Mouse (Mus musculus) bone marrow, adult 2 months (tissue): Measurements from ENCODE around the gene Rsf1. TPM values are rescaled to one million over a fixed set of nuclear protein-coding genes. Genes with fewer than 3 reads are reported as not detected.

Source experiments
- H3K27ac ChIP-seq: fragments of 200-500 bp; 2 replicates; pipeline ENCODE4 v1.5.1; 2012; ENCODE audit warnings: low read depth, mild to moderate bottlenecking, control low read depth, inconsistent platforms, low read length; ENCODE audit not compliant: control insufficient read depth, poor library complexity, insufficient read depth
- H3K4me1 ChIP-seq: fragments of 200-500 bp; 2 replicates; pipeline ENCODE4 v1.6.1; 2011; ENCODE audit warnings: low read length; ENCODE audit not compliant: control insufficient read depth, insufficient read depth
- H3K4me3 ChIP-seq: fragments of 200-500 bp; replicated peaks from 2 replicates; pipeline ENCODE3; 2011; ENCODE audit warnings: mild to moderate bottlenecking, low read depth, low read length, control low read depth; ENCODE audit not compliant: control insufficient read depth
- CTCF ChIP-seq: fragments of 200-500 bp; IDR thresholded peaks from 2 replicates; pipeline ENCODE4 v1.5.1; 2011; ENCODE audit warnings: low read length, control low read depth; ENCODE audit not compliant: control insufficient read depth, insufficient read depth
- POLR2A ChIP-seq: fragments of 200-500 bp; IDR thresholded peaks from 2 replicates; pipeline ENCODE4 v1.6.1; 2011; ENCODE audit warnings: low read depth, mild to moderate bottlenecking, control low read depth, low read length, borderline replicate concordance; ENCODE audit not compliant: control insufficient read depth
- WGBS: fragments of 180-500 bp; shearing (Covaris S2); methylation state at CpG from one replicate; pipeline ENCODE4 v1.1.7; 2018; 5-methylcytosine and 5-hydroxymethylcytosine counted together
- polyA plus RNA-seq: library from polyadenylated mRNA; stranded (reverse); fragments of >200 nt; gene quantifications from 2 replicates; pipeline ENCODE4 v1.2.4, GENCODE M21; 2011; ENCODE audit warnings: low replicate concordance; ENCODE audit not compliant: missing spikeins, insufficient read depth, insufficient read length

Rsf1 gene
- polyA plus RNA-seq, 1 experiment = 14.2 TPM

DNA sequence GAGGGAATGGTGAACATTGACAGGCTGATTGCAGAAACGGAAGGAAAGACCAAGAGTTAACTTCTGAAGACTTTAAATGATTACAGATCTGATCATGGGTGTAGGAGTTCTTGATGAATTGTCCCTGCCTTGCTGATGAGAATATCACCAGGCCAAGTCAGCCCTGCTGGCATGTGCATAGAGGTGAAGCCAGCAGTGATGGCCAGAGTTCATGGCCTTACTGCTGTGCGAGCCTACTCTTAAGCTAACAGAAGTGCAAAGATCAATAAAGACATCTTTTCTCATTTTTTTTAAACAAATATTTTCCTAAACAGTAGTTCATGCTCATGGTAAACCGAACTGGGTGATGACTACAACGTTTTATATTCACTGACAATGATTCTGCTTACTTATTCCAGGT is 71.0 kb downstream of the Rsf1 start:
- 87% methylated on average over 4 of the region's 4 CpGs for WGBS
- no peak overlapping the region for H3K27ac ChIP-seq

DNA sequence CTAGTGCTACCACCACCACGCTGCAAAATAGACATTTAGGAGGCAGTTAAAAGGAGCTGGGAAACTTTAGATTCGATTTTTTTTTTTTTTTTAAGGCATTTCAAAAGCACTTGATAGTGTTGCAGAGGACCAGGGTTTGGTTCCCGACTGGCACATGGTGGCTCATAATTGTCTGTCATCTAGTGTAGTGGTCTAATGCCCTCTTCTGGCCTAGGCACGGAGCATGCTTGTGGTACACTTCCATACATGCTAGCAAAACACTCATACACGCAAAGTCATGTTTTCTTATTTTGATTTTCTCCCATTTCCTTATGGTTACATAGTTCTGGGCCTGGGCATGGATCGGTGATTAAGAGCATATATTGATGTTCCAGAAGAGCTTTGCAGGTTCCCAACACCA is 76.5 kb downstream of the Rsf1 start:
- H3K4me1 ChIP-seq = no peaks in the 10 kb centered on the region
- no peak overlapping the region for H3K4me3 ChIP-seq
- no peak overlapping the region for H3K27ac ChIP-seq
- TF ChIP-seq CTCF (peak; percentile 19; the same call in 1 of the 2 replicates), POLR2A (no peak)
- WGBS = 82% methylated on average over 6 of the region's 6 CpGs

More for the DNA sequence above, 71.0 kb downstream of the Rsf1 start:
- no peak for TF ChIP-seq CTCF
- TF ChIP-seq POLR2A = no peak
- Histone ChIP-seq H3K4me3 (no peak overlapping the region), H3K4me1 (no peaks in the 10 kb centered on the region)

DNA sequence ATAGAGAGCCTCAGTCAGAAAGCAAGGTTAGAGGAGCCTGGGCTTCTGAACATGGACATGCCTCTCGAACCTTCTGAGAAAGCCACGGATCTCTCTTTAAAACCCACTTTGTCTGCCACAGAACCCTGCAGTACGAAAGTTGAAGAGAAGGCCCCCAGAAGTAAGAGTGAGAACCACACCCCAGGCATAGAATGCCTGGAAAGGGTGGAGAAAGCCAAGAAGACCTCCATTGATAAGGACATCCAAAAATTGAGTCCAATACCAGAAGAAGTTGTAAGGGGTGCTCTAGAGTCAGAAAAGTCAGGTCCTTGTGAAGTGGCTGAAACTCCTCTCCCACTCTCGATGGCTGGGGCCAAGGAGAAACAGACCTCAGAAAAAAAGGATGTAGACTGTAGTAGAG is 81.9 kb downstream of the Rsf1 start:
- Histone ChIP-seq H3K4me1 (no peaks in the 10 kb centered on the region), H3K27ac (no peak overlapping the region), H3K4me3 (no peak overlapping the region)
- no peak for TF ChIP-seq POLR2A
- no peak for TF ChIP-seq CTCF
- WGBS = 90% methylated on average over 4 of the region's 4 CpGs

DNA sequence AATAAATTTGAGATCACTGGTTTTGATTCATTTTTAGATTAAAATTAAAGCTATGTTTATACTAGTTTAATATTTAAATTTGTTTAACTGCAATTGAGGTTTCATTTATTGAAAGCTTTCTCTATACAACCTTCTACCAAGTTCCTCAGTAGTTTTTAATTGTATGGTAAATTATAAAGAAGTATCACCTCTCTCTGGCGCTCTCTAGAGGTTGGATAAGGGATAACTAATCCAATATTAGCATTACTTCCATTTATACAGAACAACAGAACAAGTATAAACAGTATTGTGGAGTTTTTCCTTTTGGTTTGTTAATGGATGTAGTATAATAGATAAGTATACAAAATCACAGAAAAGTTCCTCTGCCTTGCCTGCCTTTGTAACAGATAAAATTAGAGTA is 99.5 kb downstream of the Rsf1 start:
- H3K27ac ChIP-seq = no peak overlapping the region
- WGBS = 9% methylated on average over 1 of the region's 1 CpGs
- TF ChIP-seq CTCF (no peak), POLR2A (no peak)
- no peaks in the 10 kb centered on the region for H3K4me1 ChIP-seq
- H3K4me3 ChIP-seq = no peak overlapping the region

DNA sequence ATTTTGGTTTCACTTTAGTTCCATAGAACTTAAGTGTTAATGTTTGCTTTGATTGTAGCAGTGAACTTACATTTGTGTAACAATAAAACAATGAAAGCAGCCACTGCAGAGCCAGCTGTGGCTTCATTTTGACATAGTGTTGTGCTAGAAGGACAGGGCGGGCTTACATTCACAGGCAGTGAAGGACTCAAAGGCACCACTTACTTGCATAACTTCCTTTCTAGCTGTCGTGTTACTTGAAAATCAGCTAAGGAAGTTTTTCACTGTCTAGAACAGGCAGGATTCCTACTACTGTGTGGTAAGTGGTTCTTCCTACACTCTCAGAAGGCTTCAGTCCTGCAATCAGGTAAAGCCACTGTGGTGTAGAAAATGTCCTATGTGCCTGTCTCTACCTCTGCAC is 108.1 kb downstream of the Rsf1 start:
- TF ChIP-seq POLR2A (no peak), CTCF (no peak)
- 21% methylated on average over 2 of the region's 2 CpGs for WGBS
- H3K4me3 ChIP-seq = no peak overlapping the region

DNA sequence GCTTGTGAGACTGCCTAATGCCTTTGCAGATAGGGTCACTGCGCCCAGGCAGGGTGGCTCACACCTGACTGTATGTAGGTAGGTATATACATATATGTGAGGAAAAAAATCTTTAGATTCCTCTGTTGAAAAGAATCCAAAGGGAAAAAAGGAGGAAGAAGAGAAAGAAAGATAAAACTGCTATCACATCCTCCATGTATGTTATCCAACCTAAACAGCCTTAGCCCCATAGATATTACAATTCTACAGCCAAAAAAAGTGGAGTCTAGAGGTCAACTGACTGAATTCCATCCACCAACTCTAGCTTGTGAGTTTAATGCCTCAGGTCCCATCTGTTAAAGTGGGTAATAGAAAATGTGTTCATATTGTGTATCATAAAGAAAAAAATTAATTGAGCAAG is 115.8 kb downstream of the Rsf1 start:
- H3K27ac ChIP-seq = no peak overlapping the region
- WGBS = 94% methylated on average over 1 of the region's 1 CpGs
- peaks cover 2% of the 10 kb centered on the region; the same call in 1 of the 2 replicates for H3K4me1 ChIP-seq
- TF ChIP-seq POLR2A = no peak
- no peak for TF ChIP-seq CTCF
- H3K4me3 ChIP-seq = no peak overlapping the region

More for the DNA sequence above, 108.1 kb downstream of the Rsf1 start:
- Histone ChIP-seq H3K27ac (no peak overlapping the region), H3K4me1 (peaks cover 1% of the 10 kb centered on the region; the same call in 1 of the 2 replicates)

DNA sequence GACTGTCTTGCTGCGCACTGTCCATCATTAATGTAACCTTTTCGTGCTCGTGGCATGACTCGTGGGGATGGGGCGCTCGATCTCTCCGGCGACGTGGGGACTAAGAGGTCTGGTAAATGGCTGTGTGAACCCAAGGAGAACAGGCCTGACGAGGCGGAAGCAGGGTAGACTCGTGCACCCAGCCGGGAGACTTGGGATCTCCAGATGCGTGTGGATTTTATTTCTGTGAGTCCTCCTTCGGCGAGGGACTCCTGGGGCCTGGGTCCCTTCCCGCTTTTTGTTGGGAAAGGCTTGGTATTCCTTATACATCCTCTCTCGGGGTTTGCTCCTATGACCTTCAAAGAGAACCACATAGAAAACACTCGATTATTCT is 116.4 kb downstream of the Rsf1 start:
- Histone ChIP-seq H3K4me1 (peaks cover 2% of the 10 kb centered on the region; the same call in 1 of the 2 replicates), H3K27ac (no peak overlapping the region), H3K4me3 (peak overlapping the region; percentile 49)
- TF ChIP-seq CTCF = no peak
- TF ChIP-seq POLR2A = no peak
- 45% methylated on average over 19 of the region's 19 CpGs for WGBS

DNA sequence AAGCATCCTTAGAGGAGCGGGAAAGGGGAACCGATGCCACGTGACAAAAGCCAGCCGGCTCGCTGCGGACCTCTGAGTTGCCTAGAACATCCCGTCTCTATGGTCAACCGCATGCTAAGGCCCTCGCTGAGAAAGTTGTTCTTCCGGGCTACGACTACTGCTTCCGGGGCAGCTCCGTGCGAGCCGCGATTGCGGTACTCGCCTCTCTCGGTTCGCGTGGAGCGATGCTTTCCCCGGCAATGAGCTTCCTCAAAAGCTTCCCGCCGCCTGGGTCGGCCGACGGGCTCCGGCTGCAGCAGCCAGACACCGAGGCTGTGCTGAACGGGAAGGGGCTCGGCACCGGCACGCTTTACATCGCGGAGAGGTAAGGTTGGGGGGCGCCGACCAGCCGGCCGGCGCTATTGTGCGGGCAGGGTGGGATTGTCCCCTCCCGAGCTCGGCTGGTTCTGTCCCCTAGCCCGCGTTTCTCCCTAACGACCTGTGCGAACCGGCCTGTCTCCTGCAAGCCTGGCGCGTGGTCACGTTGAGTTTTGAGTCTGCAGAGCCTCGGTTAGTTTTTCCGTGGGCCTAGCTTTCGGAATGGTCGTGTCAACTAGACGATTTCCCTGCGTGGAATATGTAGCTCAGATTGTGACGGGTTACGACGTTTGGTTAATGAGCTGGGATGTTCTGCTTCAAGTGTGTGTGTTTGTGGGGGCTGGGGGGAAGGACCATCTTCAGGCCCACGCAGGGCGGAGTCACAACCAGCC is 117.0 kb downstream of the Rsf1 start, which contains the start of gene Clns1a:
TSS of gene Clns1a (plus strand) at position 129 of the 749 bp plus-strand sequence.
- peak within 1 kb of the TSS; percentile 77 for H3K4me3 ChIP-seq
- H3K27ac ChIP-seq = peak within 1 kb of the TSS; percentile 48
- TF ChIP-seq CTCF (no peak), POLR2A (no peak; the same call in 1 of the 2 replicates)
- peaks cover 2% of the 10 kb centered on the region; the same call in 1 of the 2 replicates for H3K4me1 ChIP-seq
- under 1% methylated on average over 63 of the region's 63 CpGs for WGBS

DNA sequence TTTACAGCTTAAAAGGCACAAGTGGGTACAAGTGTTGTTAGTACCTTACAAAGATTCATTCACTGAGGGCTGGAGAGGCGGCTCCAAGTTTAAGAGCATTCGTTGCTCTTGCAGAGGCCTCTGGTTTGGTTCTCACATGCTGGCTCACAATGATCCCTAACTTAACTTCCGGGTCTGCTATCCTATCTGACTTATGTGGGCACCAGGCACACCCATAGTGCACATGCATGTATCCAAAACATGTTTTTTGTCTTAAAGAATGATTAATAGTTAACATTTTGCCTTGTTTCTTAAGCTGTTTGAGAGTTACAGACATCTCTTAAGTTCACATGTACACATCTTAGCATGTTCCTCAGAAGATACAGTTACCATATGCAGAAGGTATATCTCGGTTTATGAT is 120.5 kb downstream of the Rsf1 start:
- Histone ChIP-seq H3K4me3 (no peak overlapping the region), H3K4me1 (peaks cover 2% of the 10 kb centered on the region; the same call in 1 of the 2 replicates), H3K27ac (no peak overlapping the region)
- WGBS = 81% methylated on average over 4 of the region's 4 CpGs
- TF ChIP-seq CTCF = no peak
- TF ChIP-seq POLR2A = no peak
